18 mouse cellular contexts compared by ENCODE assay signal in the genomic region with DNA sequence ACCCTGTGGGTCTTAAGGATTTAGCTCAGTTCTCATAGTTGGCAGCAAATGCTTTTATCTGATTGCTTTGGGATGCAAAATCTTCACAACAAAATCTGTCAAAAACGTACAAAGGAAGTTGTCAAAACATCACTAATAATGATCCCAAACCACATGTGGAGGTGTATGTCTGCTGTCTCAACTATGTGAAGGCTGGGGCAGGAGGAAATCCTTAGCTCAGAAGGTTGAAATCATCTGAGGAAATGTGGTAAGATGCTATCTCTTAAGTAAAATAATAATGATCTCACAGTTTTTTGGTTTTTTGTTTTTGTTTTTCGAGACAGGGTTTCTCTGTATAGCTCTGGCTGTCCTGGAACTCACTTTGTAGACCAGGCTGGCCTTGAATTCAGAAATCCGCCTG. TPM values are rescaled to one million over a fixed set of nuclear protein-coding genes. Genes with fewer than 3 reads are reported as not detected.
DNase-seq lines count a peak whose midpoint lies in the region; ATAC-seq lines count a peak whose summit lies in the region.
"Had no signal": no experiment of that assay in that cellular context is flagged by ENCODE, and none has a peak within 500 bp of the region (broad histone marks: within the 10 kb centered on the region; RNA-seq: fewer than 3 reads in every experiment).

No protein-coding gene starts in this region.

- ATAC-seq in CD4-positive, CD25-positive, alpha-beta regulatory T cell, adult 4 months: peak; percentile 43
- ATAC-seq: forebrain, embryonic 13.5 days; forebrain, embryonic 16.5 days had no signal

- peak; percentile 68 for DNase-seq in 416B (ENCODE audit: low read depth)
- peak; percentile 55 for DNase-seq in CD4-positive helper T cell, adult 2 months (ENCODE audit: low read depth, low spot score)
- DNase-seq in induced T-regulatory cell, adult 2 months (ENCODE audit: low read depth): peak; percentile 62
- no peak for DNase-seq in cerebellum, adult 11 months
- DNase-seq in adrenal gland, adult 18-20 months (ENCODE audit: low spot score in 2 of 2): no peak
- DNase-seq in right cerebral cortex, postnatal 14 days: no peak
- DNase-seq: adrenal gland, adult 2 months; adrenal gland, postnatal 10 days; adrenal gland, postnatal 25 days; B cell, adult 2 months; cerebellum, adult 11-12 months; cerebellum, adult 2 months; cerebellum, adult 9-10 months; cerebellum, postnatal 10 days; cerebellum, postnatal 25 days had no signal

RNA-seq across cellular contexts. Expression of gene Spryd7, which starts 20.9 kb away (rescaled TPM):
- 1 to 10 TPM; 5.2 to 7.7 TPM for polyA plus RNA-seq in CD4-positive, CD25-positive, alpha-beta regulatory T cell, adult 4 months (2017; shearing (Covaris generic))
- total RNA-seq in adrenal gland, adult 18-20 months (2021): 10 to 100 TPM; 17.7 to 22.3 TPM

Comparison
In these comparisons a context has a peak if more than half of its experiments do, and no peak if none do; other contexts are left out.
1. DNase-seq: peak in 416B (single experiment), CD4-positive helper T cell, adult 2 months (single experiment) and induced T-regulatory cell, adult 2 months (single experiment); none in cerebellum, adult 11 months (single experiment), adrenal gland, adult 18-20 months (0 of 2) and right cerebral cortex, postnatal 14 days (single experiment).